Mouse (Mus musculus): ENCODE data around the gene Prox1. TPM values are rescaled to one million over a fixed set of nuclear protein-coding genes. Genes with fewer than 3 reads are reported as not detected.

Prox1 gene
- polyA plus RNA-seq, 1 experiment from 2014 or later: 13.9 TPM

GRCm38 (mm10) chr1:190128674-190129322 is 41.7 kb downstream of the Prox1 start:
- DNase-seq (ENCODE audit: low spot score) (no peak), ATAC-seq (ENCODE audit: insufficient read depth, low FRiP score, low TSS enrichment) (peak; percentile 75; the same call in 1 of the 2 replicates)
- H3K9me3 ChIP-seq (ENCODE audit: control insufficient read depth, low read length): no peaks in the 10 kb centered on the region
- H3K4me2 ChIP-seq (ENCODE audit: low read depth): peak overlapping the region; percentile 13; the same call in 1 of the 2 replicates
- no peaks in the 10 kb centered on the region for H3K27me3 ChIP-seq (ENCODE audit: control insufficient read depth, insufficient read depth, low read length)
- H3K4me3 ChIP-seq (ENCODE audit: low read depth, low read length): no peak overlapping the region
- 0 out of 2 replicates have a peak overlapping the region, but pooled peaks have one; percentile 21 for H3K27ac ChIP-seq (ENCODE audit: low read depth, low read length)
- H3K4me1 ChIP-seq (ENCODE audit: control insufficient read depth, insufficient read depth, low read length): peaks cover 24% of the 10 kb centered on the region
- H3K36me3 ChIP-seq (ENCODE audit: control insufficient read depth, insufficient read depth, low read length): no peaks in the 10 kb centered on the region
- H3K9ac ChIP-seq (ENCODE audit: low read length): no peak overlapping the region
- 16% methylated on average over 12 of the region's 12 CpGs for WGBS

DNA sequence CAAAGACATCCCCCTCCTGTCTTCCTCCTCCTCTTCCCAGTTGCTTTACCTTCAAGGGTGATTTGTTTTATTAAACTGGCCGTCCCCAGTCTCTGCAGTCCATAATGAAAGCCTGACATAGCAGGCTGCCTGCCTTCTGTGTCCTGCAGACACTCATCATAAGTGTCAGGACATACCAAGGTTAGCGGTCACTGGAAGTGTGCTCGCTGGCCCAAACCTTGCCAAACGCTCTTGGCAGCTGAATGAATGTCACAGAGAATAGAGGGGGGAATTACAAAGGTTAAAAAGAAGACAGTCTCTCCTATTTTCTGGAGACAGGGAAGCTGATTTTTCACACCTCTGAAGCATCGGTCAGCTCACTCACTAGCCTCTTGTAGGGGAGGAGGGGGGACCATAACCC is 42.6 kb downstream of the Prox1 start:
- Histone ChIP-seq H3K36me3 (ENCODE audit: control insufficient read depth, insufficient read depth, low read length) (no peaks in the 10 kb centered on the region), H3K27me3 (ENCODE audit: control insufficient read depth, insufficient read depth, low read length) (no peaks in the 10 kb centered on the region), H3K9me3 (ENCODE audit: control insufficient read depth, low read length) (no peaks in the 10 kb centered on the region), H3K4me1 (ENCODE audit: control insufficient read depth, insufficient read depth, low read length) (peaks cover 24% of the 10 kb centered on the region), H3K27ac (ENCODE audit: low read depth, low read length) (0 out of 2 replicates have a peak overlapping the region, but pooled peaks have one; percentile 21), H3K4me2 (ENCODE audit: low read depth) (no peak overlapping the region), H3K9ac (ENCODE audit: low read length) (0 out of 2 replicates have a peak overlapping the region, but pooled peaks have one; percentile 24), H3K4me3 (ENCODE audit: low read depth, low read length) (no peak overlapping the region)
- ATAC-seq (ENCODE audit: insufficient read depth, low FRiP score, low TSS enrichment) (no peak), DNase-seq (ENCODE audit: low spot score) (no peak)
- WGBS: 23% methylated on average over 5 of the region's 5 CpGs

DNA sequence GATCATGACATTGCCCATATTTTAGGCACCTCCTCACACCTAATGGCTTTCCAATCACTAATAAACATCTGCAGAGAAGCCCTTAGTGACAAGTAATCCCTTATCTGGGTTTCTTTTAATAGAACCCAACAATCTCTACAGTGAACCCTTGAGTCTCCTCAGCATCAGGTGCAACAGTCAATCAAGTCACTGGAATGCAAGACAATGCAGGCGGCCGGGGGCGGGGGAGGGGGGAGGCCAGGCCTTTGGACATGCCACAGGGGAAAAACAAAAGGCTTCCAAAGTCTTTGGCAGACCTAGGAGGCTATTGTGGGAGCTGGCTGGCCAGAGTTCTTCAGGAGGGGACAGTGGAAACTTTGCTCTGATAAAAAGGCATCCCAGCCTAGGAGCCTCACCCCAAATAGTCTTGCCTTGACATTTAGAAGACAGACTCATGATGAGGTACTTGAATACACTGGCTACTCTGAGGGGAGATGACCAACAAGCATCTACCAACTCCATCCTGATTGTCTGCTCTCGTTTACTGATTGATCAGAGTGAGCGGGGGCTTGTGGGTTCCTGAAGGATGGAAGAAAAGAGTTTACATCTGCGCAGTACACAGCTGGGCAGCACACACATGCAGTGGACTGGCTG is 43.2 kb downstream of the Prox1 start:
- H3K4me3 ChIP-seq (ENCODE audit: low read depth, low read length): no peak overlapping the region
- H3K9me3 ChIP-seq (ENCODE audit: control insufficient read depth, low read length): no peaks in the 10 kb centered on the region
- no peak overlapping the region for H3K4me2 ChIP-seq (ENCODE audit: low read depth)
- WGBS: 40% methylated on average over 6 of the region's 6 CpGs
- no peak overlapping the region for H3K9ac ChIP-seq (ENCODE audit: low read length)
- no peaks in the 10 kb centered on the region for H3K27me3 ChIP-seq (ENCODE audit: control insufficient read depth, insufficient read depth, low read length)
- H3K27ac ChIP-seq (ENCODE audit: low read depth, low read length): no peak overlapping the region
- H3K36me3 ChIP-seq (ENCODE audit: control insufficient read depth, insufficient read depth, low read length): no peaks in the 10 kb centered on the region
- peaks cover 24% of the 10 kb centered on the region for H3K4me1 ChIP-seq (ENCODE audit: control insufficient read depth, insufficient read depth, low read length)
- ATAC-seq (ENCODE audit: insufficient read depth, low FRiP score, low TSS enrichment): no peak
- no peak for DNase-seq (ENCODE audit: low spot score)

DNA sequence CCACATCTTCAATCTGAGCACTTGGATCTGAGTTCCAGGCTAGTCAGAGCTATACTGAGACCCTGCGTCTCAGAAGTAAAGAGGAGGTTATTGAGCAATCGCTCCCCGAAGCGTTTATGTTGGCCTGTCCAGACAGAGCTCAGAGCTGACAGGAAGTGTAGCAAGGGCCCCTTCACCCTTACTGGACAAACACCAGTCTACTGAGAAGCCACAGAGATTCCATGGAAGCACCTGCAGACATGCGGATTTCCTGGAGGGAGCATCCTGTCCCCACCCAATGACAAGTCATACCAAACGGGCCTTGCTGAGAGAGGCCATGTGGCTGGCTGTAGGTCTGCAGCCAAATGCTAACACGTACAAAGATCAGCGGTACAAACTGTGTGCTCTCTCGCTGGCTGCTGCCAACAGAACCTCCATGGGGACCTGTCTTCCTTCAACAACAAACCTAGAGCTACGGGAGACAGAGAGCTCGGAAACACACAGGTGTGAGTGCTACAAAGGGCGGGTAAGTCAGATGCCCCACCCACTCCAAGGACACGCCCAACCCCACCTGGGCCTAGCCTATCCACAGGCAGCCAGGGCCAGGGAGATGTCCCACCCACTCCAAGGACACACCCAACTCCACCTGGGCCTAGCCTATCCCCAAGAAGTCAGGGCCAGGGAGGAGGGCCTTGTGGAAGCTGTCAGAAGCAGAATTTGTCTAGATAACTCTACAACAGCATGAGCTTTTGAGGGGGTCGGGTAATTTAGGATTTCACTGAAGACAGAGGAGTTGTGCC is 45.4 kb downstream of the Prox1 start:
- Histone ChIP-seq H3K27ac (ENCODE audit: low read depth, low read length) (no peak overlapping the region), H3K36me3 (ENCODE audit: control insufficient read depth, insufficient read depth, low read length) (no peaks in the 10 kb centered on the region; the same call in 1 of the 2 replicates), H3K4me3 (ENCODE audit: low read depth, low read length) (no peak overlapping the region), H3K4me1 (ENCODE audit: control insufficient read depth, insufficient read depth, low read length) (peaks cover 24% of the 10 kb centered on the region), H3K4me2 (ENCODE audit: low read depth) (no peak overlapping the region), H3K9me3 (ENCODE audit: control insufficient read depth, low read length) (no peaks in the 10 kb centered on the region), H3K27me3 (ENCODE audit: control insufficient read depth, insufficient read depth, low read length) (no peaks in the 10 kb centered on the region), H3K9ac (ENCODE audit: low read length) (no peak overlapping the region)
- ATAC-seq (ENCODE audit: insufficient read depth, low FRiP score, low TSS enrichment) (no peak), DNase-seq (ENCODE audit: low spot score) (no peak)
- 89% methylated on average over 14 of the region's 14 CpGs for WGBS

DNA sequence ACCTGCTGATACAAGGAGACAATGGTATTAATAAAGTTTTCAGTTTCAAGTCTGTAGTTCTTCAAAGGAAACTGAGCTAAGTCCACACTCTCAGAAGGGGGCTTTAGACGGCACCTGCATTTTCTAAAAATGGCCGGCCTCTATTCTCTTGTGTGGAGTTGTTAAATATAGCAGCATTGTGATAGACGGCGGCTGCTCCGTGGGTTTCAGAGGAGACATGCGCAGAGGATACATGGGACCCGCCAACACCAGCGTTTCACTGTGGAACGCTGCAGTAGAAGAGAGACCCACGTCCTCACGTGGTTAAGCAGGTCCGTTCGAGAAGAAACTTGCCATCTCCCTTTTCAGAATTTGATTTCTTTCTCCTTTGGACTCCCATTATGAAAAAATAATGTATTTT is 47.1 kb downstream of the Prox1 start:
- Histone ChIP-seq H3K4me2 (ENCODE audit: low read depth) (no peak overlapping the region), H3K27ac (ENCODE audit: low read depth, low read length) (no peak overlapping the region), H3K4me3 (ENCODE audit: low read depth, low read length) (no peak overlapping the region), H3K36me3 (ENCODE audit: control insufficient read depth, insufficient read depth, low read length) (no peaks in the 10 kb centered on the region; the same call in 1 of the 2 replicates), H3K9ac (ENCODE audit: low read length) (no peak overlapping the region), H3K27me3 (ENCODE audit: control insufficient read depth, insufficient read depth, low read length) (no peaks in the 10 kb centered on the region), H3K4me1 (ENCODE audit: control insufficient read depth, insufficient read depth, low read length) (peaks cover 14% of the 10 kb centered on the region), H3K9me3 (ENCODE audit: control insufficient read depth, low read length) (no peaks in the 10 kb centered on the region)
- 91% methylated on average over 13 of the region's 13 CpGs for WGBS
- DNase-seq (ENCODE audit: low spot score) (no peak), ATAC-seq (ENCODE audit: insufficient read depth, low FRiP score, low TSS enrichment) (no peak)

GRCm38 (mm10) chr1:190115985-190116384 is 54.5 kb downstream of the Prox1 start:
- 77% methylated on average over 1 of the region's 1 CpGs for WGBS
- H3K27ac ChIP-seq (ENCODE audit: low read depth, low read length): no peak overlapping the region
- no peak overlapping the region for H3K9ac ChIP-seq (ENCODE audit: low read length)
- H3K36me3 ChIP-seq (ENCODE audit: control insufficient read depth, insufficient read depth, low read length): no peaks in the 10 kb centered on the region
- H3K27me3 ChIP-seq (ENCODE audit: control insufficient read depth, insufficient read depth, low read length): no peaks in the 10 kb centered on the region
- peaks cover 5% of the 10 kb centered on the region; the same call in 1 of the 2 replicates for H3K9me3 ChIP-seq (ENCODE audit: control insufficient read depth, low read length)
- H3K4me1 ChIP-seq (ENCODE audit: control insufficient read depth, insufficient read depth, low read length): no peaks in the 10 kb centered on the region
- DNase-seq (ENCODE audit: low spot score) (no peak), ATAC-seq (ENCODE audit: insufficient read depth, low FRiP score, low TSS enrichment) (no peak)
- H3K4me3 ChIP-seq (ENCODE audit: low read depth, low read length): no peak overlapping the region
- H3K4me2 ChIP-seq (ENCODE audit: low read depth): no peak overlapping the region

DNA sequence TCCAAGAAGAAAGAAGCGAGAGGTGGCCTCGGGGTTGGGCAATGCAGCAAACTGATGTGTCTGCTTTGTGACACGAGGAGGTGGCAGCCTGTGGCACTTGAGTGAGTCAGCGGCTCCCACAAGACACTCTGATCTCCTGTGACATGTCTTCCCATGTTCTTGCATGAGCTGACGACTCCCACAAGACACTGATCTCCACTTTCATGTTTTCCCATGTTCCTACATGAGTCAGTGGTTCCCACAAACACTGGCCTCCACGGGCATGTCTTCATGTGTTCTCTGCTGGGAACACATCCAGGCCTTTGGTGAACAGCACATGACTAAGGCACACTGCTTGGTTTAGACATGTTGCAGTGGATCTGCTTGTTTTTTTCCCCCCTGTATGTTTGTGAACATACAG is 58.8 kb downstream of the Prox1 start:
- DNase-seq (ENCODE audit: low spot score) (no peak), ATAC-seq (ENCODE audit: insufficient read depth, low FRiP score, low TSS enrichment) (no peak)
- 69% methylated on average over 6 of the region's 6 CpGs for WGBS
- Histone ChIP-seq H3K4me3 (ENCODE audit: low read depth, low read length) (no peak overlapping the region), H3K9me3 (ENCODE audit: control insufficient read depth, low read length) (peaks cover 5% of the 10 kb centered on the region; the same call in 1 of the 2 replicates), H3K36me3 (ENCODE audit: control insufficient read depth, insufficient read depth, low read length) (no peaks in the 10 kb centered on the region), H3K27ac (ENCODE audit: low read depth, low read length) (no peak overlapping the region), H3K27me3 (ENCODE audit: control insufficient read depth, insufficient read depth, low read length) (no peaks in the 10 kb centered on the region), H3K4me1 (ENCODE audit: control insufficient read depth, insufficient read depth, low read length) (no peaks in the 10 kb centered on the region), H3K4me2 (ENCODE audit: low read depth) (no peak overlapping the region), H3K9ac (ENCODE audit: low read length) (no peak overlapping the region)

DNA sequence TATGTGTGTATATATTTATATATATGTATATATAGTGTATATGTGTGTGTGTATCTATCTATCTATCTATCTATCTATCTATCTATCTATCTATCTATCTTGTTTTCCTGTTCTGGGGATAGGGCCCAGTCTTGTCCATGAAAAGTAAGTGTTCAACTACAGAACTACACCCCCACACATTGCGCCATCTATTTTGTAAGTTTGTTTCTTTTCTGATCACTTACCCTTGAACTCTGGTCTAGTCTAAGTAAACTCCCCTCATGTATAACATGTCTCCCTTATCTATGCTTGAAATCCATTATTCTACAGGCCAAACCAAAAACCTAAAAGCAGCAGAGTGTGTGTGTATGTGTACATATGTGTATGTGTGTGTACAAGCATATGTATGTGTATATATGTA is 62.9 kb downstream of the Prox1 start:
- no peaks in the 10 kb centered on the region for H3K9me3 ChIP-seq (ENCODE audit: control insufficient read depth, low read length)
- no peaks in the 10 kb centered on the region for H3K36me3 ChIP-seq (ENCODE audit: control insufficient read depth, insufficient read depth, low read length)
- H3K27me3 ChIP-seq (ENCODE audit: control insufficient read depth, insufficient read depth, low read length): no peaks in the 10 kb centered on the region
- DNase-seq (ENCODE audit: low spot score) (no peak), ATAC-seq (ENCODE audit: insufficient read depth, low FRiP score, low TSS enrichment) (no peak)
- no peak overlapping the region for H3K4me3 ChIP-seq (ENCODE audit: low read depth, low read length)
- H3K27ac ChIP-seq (ENCODE audit: low read depth, low read length): no peak overlapping the region
- H3K9ac ChIP-seq (ENCODE audit: low read length): no peak overlapping the region
- H3K4me2 ChIP-seq (ENCODE audit: low read depth): no peak overlapping the region
- WGBS: 98% methylated on average over 1 of the region's 1 CpGs
- no peaks in the 10 kb centered on the region for H3K4me1 ChIP-seq (ENCODE audit: control insufficient read depth, insufficient read depth, low read length)

Data from neural tube, embryonic 11.5 days (tissue).